Mouse (Mus musculus) layer of hippocampus, postnatal 36 days (tissue): ENCODE measurements around the gene Ppp1r18. TPM values are rescaled to one million over a fixed set of nuclear protein-coding genes. Genes with fewer than 3 reads are reported as not detected.

Experiments
- DNase-seq, 2 experiments: peaks; one replicate each; pipeline ENCODE4 v3.0.0; 2022
- microRNA-seq, 2 experiments: library from miRNA; unstranded; fragments of <30 nt; microRNA quantifications; one replicate each; pipeline ENCODE4 v1.2.0; 2021
- total RNA-seq, 2 experiments: library from RNA; stranded (reverse); gene quantifications; 2 replicates each; pipeline ENCODE4 v1.2.3; 2021

Ppp1r18 gene
- total RNA-seq, 2 experiments from 2014 or later = 7.4 to 9.5 TPM

DNA sequence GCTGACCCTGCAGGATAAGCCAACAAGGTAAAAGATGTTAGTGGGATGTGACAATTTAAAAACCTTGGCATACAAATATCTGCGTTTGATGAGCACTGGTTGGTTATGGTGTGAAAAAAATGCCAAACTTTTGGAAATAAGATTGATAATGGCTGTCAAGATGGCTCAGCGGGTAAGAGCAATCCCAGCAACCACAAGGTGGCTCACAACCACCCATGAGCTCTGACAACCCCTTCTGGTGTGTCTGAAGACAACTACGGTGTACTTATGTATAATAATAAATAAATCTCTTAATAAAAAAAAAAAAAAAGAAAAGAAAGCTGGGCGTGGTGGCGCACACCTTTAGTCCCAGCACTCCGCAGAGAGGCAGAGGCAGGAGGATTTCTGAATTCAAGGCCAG lies 49.6 kb downstream of the Ppp1r18 start:
- no peak for DNase-seq

DNA sequence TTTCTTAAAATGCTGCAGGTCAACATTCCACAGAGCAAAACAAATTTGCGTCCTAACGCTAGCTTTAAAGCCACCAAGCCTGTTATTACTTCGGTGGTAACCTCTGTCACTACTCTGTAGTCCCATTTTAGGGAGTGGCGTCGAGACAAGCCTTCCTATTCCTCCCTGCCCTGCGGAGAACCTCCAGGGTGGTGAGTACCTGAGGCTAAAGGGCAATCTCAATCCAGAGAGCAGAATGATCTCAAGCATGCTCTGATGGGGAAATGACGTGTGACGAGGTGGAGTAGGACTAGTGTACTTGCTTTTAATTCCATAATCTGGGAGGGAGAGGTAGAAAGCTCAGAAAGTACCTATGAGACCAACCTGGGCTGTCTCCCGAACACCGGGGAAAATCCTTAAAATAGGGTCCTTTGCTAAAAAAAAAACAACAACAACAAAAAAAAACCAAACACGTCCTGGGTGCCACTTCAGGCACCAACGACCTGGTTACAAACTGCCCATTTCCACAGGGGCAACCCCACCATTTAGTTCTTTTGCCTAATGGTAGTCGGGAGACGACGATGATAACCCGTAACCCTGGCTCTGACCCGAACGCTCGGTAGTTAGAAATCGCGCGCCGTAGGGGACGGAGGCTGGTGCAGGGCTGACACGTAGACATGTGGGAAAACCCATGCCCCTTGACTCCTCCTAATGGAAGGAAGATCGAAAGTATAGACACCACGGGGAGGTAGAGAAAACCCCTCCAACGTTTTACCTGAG lies 50.3 kb downstream of the Ppp1r18 start:
- DNase-seq = no peak

DNA sequence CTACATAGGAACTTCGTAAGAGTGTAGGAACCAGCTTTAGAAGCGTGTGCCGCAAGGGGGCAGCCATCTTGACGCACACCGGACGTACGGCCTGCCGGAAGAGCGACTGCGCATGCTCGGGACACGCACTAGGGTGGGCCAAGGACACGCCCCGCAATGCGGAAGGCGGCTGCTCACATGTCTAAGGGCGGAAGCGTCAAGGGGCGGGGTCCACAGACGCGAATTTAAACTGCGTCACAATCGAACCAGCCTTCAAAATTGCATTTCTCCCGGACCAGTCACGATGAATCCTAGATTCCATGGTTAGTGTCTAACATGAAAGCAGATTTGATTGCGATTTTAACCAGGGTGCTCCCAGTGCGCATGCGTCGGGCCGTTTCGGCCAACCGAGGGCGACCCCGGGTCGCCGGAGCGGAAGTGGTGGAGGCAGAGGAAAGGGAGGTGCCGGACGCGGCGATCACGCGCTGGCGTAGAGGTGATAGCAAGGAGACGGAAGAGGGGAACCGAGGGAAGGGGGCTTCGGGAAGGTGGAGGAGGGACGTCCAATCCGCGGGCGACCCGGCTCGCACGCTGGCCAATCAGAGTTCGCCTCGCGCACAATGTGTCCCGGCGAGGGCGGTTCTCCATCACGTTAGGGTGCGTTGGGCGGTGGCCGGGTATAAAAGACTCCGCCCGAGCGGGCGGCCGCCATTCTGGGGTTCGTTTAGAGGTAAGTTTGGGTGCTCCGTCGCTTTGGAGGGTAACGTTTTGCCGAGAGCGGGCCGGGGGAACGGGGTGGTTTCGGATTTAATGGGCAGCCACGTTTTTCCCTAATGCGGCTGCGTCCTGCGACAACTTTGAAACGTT lies 51.1 kb downstream of the Ppp1r18 start, which contains the start of the genes Mrps18b and Ppp1r10:
Gene Mrps18b, minus strand, starts transcription at position 93 of the 846 bp plus-strand sequence.
Gene Ppp1r10, plus strand, starts transcription at position 138 of the 846 bp plus-strand sequence.
- peak; percentile 99 for DNase-seq

DNA sequence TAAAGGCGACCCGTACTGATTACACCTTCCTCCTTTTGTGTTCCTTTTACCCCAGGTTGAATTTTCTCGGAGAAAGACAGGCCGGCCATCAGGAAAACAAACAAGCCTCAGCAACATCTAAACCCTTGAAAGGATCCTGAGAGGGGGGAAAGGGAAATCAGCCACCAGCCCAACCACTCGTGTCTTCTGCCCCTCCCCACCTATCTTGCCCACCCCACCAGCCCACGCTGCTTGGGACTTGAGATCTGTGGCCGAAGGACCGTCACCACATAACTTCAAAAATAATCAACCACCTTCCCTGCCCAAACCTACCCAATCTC lies 51.7 kb downstream of the Ppp1r18 start:
- peak in 1 of 2 experiments; percentile 31 for DNase-seq

DNA sequence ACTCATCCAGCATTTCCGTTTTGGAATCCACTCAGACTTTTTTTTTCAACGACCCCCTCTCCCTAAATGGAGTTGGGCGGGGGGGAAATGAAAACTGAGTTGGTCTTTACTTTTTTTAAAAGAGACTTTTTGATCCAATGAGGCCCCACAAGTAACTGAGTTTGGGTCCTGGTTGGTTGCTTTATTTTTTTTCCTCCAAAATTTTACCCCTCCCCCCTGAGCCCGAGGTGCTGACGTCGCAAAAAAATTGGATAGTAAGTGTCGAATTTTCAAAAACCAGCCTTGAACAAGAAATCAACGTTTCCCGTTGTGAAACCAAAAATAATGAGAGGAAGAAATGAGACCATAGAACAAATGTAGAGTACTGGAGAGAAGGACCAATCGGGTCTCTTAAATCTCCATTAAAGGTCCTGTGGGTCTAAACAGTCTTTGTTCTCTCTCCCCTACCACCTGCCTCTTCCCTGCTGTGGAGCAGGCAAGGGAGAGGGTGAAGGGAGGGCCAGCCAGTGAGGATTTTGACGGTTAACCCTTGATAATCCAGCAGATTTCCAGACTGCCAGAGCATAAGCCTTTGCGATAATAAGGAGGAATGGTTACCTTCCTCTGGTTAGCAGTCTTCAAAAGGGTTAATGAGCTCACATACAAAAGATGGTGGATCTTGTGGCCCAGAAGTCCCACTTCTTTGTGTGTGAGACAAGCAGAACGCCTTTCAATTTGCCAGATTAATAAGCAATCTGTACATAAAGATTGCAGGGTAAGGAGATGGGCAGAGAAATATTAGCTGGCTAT lies 52.3 kb downstream of the Ppp1r18 start:
- DNase-seq = peak in 1 of 2 experiments; percentile 49

DNA sequence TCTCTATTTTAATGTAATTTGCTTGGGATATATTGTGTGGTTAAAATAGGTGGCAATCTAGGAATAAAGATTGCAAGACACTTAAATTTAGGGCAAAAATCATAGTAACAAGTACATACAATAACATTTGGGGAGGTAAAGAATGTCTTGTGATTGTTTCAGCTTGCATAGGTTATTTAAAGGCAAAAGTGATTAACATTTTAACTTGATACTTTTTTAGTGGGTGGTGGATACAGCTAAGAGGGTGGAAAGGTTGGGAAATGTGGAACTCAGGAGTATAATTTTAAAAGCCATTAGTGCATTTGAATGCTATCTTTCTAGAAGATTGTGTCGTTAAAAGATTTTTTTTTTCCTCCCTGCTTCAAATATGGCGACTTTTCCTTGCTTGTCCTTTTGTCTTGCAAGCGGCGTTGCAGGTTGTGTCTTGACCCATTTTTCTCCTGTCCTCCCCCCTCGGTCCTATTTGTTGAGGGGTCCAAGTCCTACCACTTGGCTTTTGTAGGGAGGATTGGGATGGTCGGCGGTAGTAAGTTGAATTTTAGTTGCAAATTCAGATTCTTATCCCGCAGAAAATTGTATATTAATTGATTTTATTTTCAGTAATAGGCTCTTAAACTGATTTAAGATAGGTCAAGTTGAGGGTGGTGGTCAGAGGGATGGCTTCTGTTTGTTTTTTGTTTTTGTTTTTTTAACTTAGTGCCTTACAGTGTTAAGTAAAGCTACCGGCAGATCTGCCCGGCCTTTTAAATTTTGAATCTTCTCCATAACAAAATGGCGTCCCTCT lies 53.1 kb downstream of the Ppp1r18 start:
- peak in 1 of 2 experiments; percentile 40 for DNase-seq

DNA sequence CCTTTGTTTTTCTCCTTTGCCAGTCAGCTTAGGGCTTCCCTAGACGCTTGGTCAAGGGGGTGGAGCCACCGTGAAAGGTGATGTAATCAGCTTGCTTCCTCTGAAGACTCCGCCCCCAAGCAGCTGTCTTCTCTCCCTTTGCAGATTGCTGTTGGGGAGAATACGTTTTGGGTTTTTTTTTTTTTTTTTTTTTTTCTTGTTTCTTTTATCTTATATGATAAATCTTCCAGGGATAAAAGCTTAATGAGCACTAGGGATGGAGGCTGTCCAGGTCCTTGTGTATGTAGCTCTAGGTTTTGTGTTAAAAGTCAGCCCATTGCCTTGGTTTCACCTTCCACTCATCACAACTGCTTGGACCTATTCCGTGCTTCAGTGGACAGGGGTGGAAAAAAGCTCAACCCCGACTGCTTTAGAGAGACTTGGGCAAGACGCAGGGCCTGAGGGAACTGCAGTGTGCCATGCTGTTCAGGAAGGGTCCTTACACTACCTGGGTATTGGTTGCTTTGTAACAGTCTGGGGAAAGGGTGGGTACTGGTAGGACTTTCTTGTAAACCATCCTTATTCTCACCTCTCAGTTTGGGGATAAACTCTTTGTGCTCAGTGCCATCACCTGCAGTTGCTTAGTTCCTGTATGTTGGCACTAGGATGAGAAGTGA lies 53.8 kb downstream of the Ppp1r18 start:
- DNase-seq = peak; percentile 90 to 91

DNA sequence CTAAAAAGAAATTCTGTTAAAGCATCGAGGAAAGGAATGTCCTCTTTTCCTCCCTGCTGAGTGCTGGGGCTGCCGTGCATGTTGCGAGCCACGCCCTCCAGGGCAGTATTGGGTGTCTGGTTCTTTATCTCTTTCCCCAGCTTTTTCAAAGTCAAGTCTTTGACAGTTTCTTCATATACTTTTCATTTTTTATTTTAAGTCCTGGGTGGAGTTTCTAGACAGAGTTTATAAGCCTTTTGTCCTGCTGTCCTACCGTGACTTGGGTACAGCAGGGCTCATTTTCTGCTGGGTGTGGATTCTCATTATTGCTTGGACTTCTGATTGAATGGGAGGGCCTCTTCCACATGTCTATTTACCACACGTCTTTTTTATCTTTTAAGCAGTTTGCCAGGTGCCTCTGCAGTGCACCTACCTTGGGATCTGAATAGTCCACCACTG lies 54.5 kb downstream of the Ppp1r18 start:
- DNase-seq = no peak

DNA sequence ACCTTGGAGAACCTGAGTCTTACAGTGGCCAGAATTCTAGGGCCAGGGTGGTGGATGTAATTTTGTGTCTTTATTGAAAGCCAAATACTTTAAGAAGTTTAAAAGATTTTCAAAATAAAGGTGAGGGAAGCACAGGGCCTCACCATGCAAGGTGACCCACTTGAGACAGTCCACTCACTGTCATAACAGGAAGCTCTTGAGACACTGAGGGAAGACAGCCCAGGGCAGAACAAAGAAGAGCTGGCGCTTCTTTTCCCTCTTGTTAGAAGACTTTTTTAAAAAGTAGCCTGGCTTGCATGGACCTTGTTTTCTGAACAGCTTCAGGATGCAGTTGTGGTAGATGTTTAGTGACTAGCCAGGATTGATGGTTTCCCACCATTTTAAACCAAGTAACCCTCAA lies 55.0 kb downstream of the Ppp1r18 start:
- DNase-seq = no peak

DNA sequence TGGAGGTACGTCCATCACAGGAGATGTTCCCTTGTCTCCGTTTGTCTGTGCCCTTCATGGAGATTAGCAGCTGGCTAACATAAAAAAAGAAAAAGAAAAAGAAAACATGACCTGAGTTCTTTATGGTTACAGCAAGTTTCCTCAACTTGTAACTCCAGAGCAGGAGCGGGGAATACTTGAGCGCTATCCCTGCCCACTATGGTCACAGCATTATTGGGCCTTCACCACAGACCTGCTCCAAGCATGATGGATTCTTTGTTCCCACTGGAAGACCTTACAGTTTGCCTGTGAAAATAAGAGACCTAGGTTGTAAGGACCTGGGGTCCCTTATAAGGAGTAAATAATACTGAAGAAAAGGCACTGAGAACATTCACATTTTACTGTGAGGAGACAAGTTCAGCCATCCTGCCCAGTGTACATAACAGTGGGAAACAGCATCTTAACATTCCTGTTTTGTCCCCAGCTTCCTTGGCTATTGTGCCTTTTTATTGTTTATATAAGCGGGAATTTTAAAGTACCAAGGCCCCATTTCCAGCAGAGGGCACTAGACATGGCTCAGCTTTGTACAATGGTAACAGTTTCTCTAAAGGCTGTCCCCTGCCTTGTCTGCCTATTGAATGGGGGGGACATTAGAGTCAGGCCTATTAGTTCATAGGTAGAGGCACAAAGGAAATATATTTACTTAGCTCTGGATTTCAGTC lies 55.6 kb downstream of the Ppp1r18 start:
- DNase-seq = no peak

DNA sequence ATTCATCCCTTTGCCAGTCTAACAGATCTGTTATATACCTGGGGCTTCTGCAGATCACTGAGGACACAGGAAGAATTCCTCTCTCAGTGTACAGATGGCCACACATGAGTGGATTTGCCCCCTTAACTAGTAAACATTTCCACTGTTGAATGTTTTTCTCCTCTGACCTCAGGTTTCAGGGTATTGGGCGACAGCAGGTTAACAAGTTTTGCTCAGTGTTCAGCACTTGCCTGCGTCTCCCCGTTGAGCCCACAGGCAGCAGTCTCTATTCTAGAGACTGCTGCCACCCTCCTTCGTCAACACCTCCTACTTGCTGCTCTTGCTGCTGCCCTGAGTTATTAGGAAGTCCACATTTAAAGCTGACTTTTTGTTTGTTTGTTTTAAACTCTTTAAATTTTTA lies 56.3 kb downstream of the Ppp1r18 start:
- no peak for DNase-seq

DNA sequence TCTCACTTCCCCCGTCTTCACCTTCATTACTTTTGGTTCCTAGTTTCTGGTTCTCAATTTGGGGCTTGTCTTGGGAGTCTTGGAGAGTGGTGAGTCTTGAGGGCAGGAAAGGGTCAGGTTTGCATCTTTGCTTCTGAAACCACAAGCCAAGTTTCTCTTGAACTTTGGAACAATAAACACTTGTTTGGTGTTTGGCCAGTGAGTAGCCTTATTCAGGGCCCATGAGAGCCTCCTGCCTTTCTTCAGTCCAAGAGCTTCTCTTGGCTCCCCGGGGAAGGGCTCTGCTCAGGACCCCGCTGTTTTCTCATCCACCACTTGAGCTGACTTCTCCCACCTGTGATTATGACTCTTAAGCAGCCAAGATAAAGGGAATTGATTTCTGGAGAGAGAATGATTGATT lies 57.2 kb downstream of the Ppp1r18 start:
- no peak for DNase-seq

DNA sequence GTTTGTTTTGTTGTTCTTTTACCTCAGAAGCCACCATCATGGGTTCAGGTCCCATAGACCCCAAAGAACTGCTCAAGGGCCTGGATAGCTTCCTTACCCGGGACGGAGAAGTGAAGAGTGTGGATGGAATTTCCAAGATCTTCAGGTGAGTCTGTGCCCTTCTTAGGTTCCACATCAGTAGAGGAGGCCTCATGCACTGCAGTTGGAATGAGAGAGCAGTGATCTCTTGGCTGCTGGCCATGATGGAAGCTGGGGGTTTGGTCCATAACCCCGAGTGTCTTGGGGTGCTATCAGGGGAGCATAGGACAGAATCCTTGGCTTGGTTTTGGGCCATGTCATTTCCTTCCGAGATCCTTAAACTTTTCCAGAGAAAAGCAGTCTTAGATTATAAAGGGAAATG lies 57.9 kb downstream of the Ppp1r18 start:
- no peak for DNase-seq

Small RNAs within 50 kb of the gene (microRNA-seq; reads per million reads assigned to microRNA genes)
- 0 reads per million in 2 experiments for gene Gm28033
- 0 to 0.30 reads per million in 2 experiments for gene Mir1894

Other genes starting within 250 kb of the Ppp1r18 start
- not detected for gene Gm9573, start 239.0 kb upstream of the Ppp1r18 start, total RNA-seq
- gene Mucl3, start 221.9 kb upstream of the Ppp1r18 start, total RNA-seq = not detected
- gene Vars2, start 198.0 kb upstream of the Ppp1r18 start, total RNA-seq = 10 to 100 TPM; 41.8 to 43.4 TPM
- 10 to 100 TPM; 31.1 to 32.1 TPM for gene Gtf2h4, start 191.9 kb upstream of the Ppp1r18 start, total RNA-seq
- 10 to 100 TPM; 62.7 to 63.9 TPM for gene Ddr1, start 161.0 kb upstream of the Ppp1r18 start, total RNA-seq
- gene Ier3, start 43.9 kb upstream of the Ppp1r18 start, total RNA-seq = 1 to 10 TPM; 4.2 to 6.5 TPM
- gene Flot1, start 42.4 kb upstream of the Ppp1r18 start, total RNA-seq = 100 to 1,000 TPM; 124 to 132 TPM
- 100 to 1,000 TPM; 360 to 381 TPM for gene Tubb5, start 27.3 kb upstream of the Ppp1r18 start, total RNA-seq
- 10 to 100 TPM; 13.1 to 19.5 TPM for gene Mdc1, start 24.1 kb upstream of the Ppp1r18 start, total RNA-seq
- 1 to 10 TPM; 1.5 to 2.2 TPM for gene Nrm, start 4.3 kb upstream of the Ppp1r18 start, total RNA-seq
- gene Dhx16, start 14.2 kb downstream of the Ppp1r18 start, total RNA-seq = 10 to 100 TPM; 32.0 to 37.4 TPM
- gene 2310061I04Rik, start 31.8 kb downstream of the Ppp1r18 start, total RNA-seq = 10 to 100 TPM; 56.3 to 57.9 TPM
- gene Atat1, start 44.5 kb downstream of the Ppp1r18 start, total RNA-seq = 10 to 100 TPM; 60.6 to 61.7 TPM
- gene Mrps18b, start 50.8 kb downstream of the Ppp1r18 start, total RNA-seq = 10 to 100 TPM; 37.0 to 39.3 TPM
- 10 to 100 TPM; 78.6 to 82.8 TPM for gene Ppp1r10, start 50.8 kb downstream of the Ppp1r18 start, total RNA-seq
- gene Abcf1, start 104.2 kb downstream of the Ppp1r18 start, total RNA-seq = 10 to 100 TPM; 70.0 to 71.3 TPM
- 100 to 1,000 TPM; 139 to 143 TPM for gene Gnl1, start 114.3 kb downstream of the Ppp1r18 start, total RNA-seq
- 10 to 100 TPM; 47.7 to 53.8 TPM for gene Prr3, start 114.6 kb downstream of the Ppp1r18 start, total RNA-seq
- 1 to 10 TPM; 2.5 to 2.8 TPM for gene H2-T24, start 155.0 kb downstream of the Ppp1r18 start, total RNA-seq
- 1 to 10 TPM; 4.7 to 5.0 TPM for gene H2-T23, start 167.3 kb downstream of the Ppp1r18 start, total RNA-seq
- gene H2-T22, start 177.2 kb downstream of the Ppp1r18 start, total RNA-seq = 10 to 100 TPM in 1 of 2 experiments, 1 to 10 TPM in 1; 9.0 to 11.0 TPM
- gene Gm6034, start 177.4 kb downstream of the Ppp1r18 start, total RNA-seq = under 1 TPM in 1 of 2 experiments, not detected in 1; 0.22 TPM
- gene Gm11127, start 192.8 kb downstream of the Ppp1r18 start, total RNA-seq = 1 to 10 TPM; 1.2 to 1.9 TPM